Mouse (Mus musculus): ENCODE data around the gene Hbb-bh1. TPM values are rescaled to one million over a fixed set of nuclear protein-coding genes. Genes with fewer than 3 reads are reported as not detected.
"Not testable (repeated sequence)": the region's sequence is repeated elsewhere in the genome, so short reads cannot be mapped to it uniquely, and the experiment has no call there.

Gene Hbb-bh1
- polyA plus RNA-seq, 1 experiment from 2014 or later: 2.5 TPM

GRCm38 (mm10) chr7:103840268-103840667 lies 2.7 kb downstream of the Hbb-bh1 start, which contains the start of gene Hbb-bh2:
Hbb-bh2 (minus strand) TSS chr7:103840520.
- Histone ChIP-seq H3K27ac (no peak within 1 kb of the TSS), H3K27me3 (replicated peaks) (no peaks in the 10 kb centered on the region), H3K4me3 (no peak within 1 kb of the TSS), H3K9ac (no peak within 1 kb of the TSS), H3K36me3 (replicated peaks) (no peaks in the 10 kb centered on the region), H3K9me3 (no peaks in the 10 kb centered on the region), H3K4me2 (no peak within 1 kb of the TSS), H3K4me1 (no peaks in the 10 kb centered on the region)
- no peak for ATAC-seq (replicated peaks)
- 71% methylated on average over 3 of the region's 3 CpGs for WGBS

- Histone ChIP-seq H3K36me3 (replicated peaks) (no peaks in the 10 kb centered on the region), H3K4me1 (no peaks in the 10 kb centered on the region), H3K4me3 (no peak within 1 kb of the TSS), H3K4me2 (no peak within 1 kb of the TSS), H3K9ac (no peak within 1 kb of the TSS), H3K9me3 (no peaks in the 10 kb centered on the region), H3K27me3 (replicated peaks) (no peaks in the 10 kb centered on the region), H3K27ac (no peak within 1 kb of the TSS)
- no peak for ATAC-seq (replicated peaks)
- WGBS: 94% methylated on average over 4 of the region's 4 CpGs
Measured at GRCm38 (mm10) chr7:103827808-103828207, 15.2 kb downstream of the Hbb-bh1 start, which contains the start of gene Hbb-bs. Hbb-bs (minus strand) TSS chr7:103828096.

- H3K4me2 ChIP-seq; H3K9ac ChIP-seq; H3K4me3 ChIP-seq; H3K36me3 ChIP-seq (replicated peaks); ATAC-seq (replicated peaks); H3K27ac ChIP-seq; H3K27me3 ChIP-seq (replicated peaks); H3K4me1 ChIP-seq; H3K9me3 ChIP-seq: not testable (repeated sequence)
- no CpG with 5 or more reads among the region's 2 CpGs for WGBS
Measured at GRCm38 (mm10) chr7:103827139-103827538, 15.8 kb downstream of the Hbb-bh1 start.

GRCm38 (mm10) chr7:103826255-103826887 lies 16.6 kb downstream of the Hbb-bh1 start:
- no peak overlapping the region for H3K4me2 ChIP-seq
- no peaks in the 10 kb centered on the region for H3K36me3 ChIP-seq (replicated peaks)
- H3K27me3 ChIP-seq (replicated peaks): no peaks in the 10 kb centered on the region
- H3K4me3 ChIP-seq: no peak overlapping the region
- no peaks in the 10 kb centered on the region for H3K9me3 ChIP-seq
- no peak overlapping the region for H3K27ac ChIP-seq
- no peaks in the 10 kb centered on the region for H3K4me1 ChIP-seq
- ATAC-seq (replicated peaks): no peak
- H3K9ac ChIP-seq: no peak overlapping the region
- 46% methylated on average over 3 of the region's 3 CpGs for WGBS

GRCm38 (mm10) chr7:103825536-103826254 lies 17.3 kb downstream of the Hbb-bh1 start:
- no peaks in the 10 kb centered on the region for H3K36me3 ChIP-seq (replicated peaks)
- H3K4me1 ChIP-seq: no peaks in the 10 kb centered on the region
- H3K27ac ChIP-seq: no peak overlapping the region
- H3K9ac ChIP-seq: no peak overlapping the region
- no peaks in the 10 kb centered on the region for H3K27me3 ChIP-seq (replicated peaks)
- WGBS: 90% methylated on average over 3 of the region's 3 CpGs
- H3K9me3 ChIP-seq: no peaks in the 10 kb centered on the region
- H3K4me3 ChIP-seq: no peak overlapping the region
- no peak overlapping the region for H3K4me2 ChIP-seq
- no peak for ATAC-seq (replicated peaks)

GRCm38 (mm10) chr7:103824597-103824996 lies 18.4 kb downstream of the Hbb-bh1 start:
- Histone ChIP-seq H3K4me2 (no peak overlapping the region), H3K9me3 (no peaks in the 10 kb centered on the region), H3K36me3 (replicated peaks) (no peaks in the 10 kb centered on the region), H3K4me3 (no peak overlapping the region), H3K4me1 (no peaks in the 10 kb centered on the region), H3K9ac (no peak overlapping the region), H3K27me3 (replicated peaks) (no peaks in the 10 kb centered on the region), H3K27ac (no peak overlapping the region)
- no peak for ATAC-seq (replicated peaks)
- WGBS: 88% methylated on average over 2 of the region's 2 CpGs

GRCm38 (mm10) chr7:103815085-103815484 lies 27.9 kb downstream of the Hbb-bh1 start:
- not testable (repeated sequence) for H3K4me2 ChIP-seq; H3K36me3 ChIP-seq (replicated peaks); H3K27ac ChIP-seq; ATAC-seq (replicated peaks); H3K9ac ChIP-seq; H3K4me1 ChIP-seq; H3K27me3 ChIP-seq (replicated peaks); H3K9me3 ChIP-seq; H3K4me3 ChIP-seq
- WGBS: 86% methylated on average over 1 of the region's 2 CpGs

GRCm38 (mm10) chr7:103813766-103814165 lies 29.2 kb downstream of the Hbb-bh1 start, which contains the start of gene Hbb-bt:
Hbb-bt (minus strand) TSS chr7:103813996.
- no peaks in the 10 kb centered on the region for H3K4me1 ChIP-seq
- no peaks in the 10 kb centered on the region for H3K36me3 ChIP-seq (replicated peaks)
- WGBS: 80% methylated on average over 3 of the region's 3 CpGs
- H3K4me2 ChIP-seq: no peak within 1 kb of the TSS
- H3K9me3 ChIP-seq: no peaks in the 10 kb centered on the region
- no peak within 1 kb of the TSS for H3K9ac ChIP-seq
- no peak within 1 kb of the TSS for H3K4me3 ChIP-seq
- no peaks in the 10 kb centered on the region for H3K27me3 ChIP-seq (replicated peaks)
- ATAC-seq (replicated peaks): no peak
- no peak within 1 kb of the TSS for H3K27ac ChIP-seq

GRCm38 (mm10) chr7:103813152-103813551 lies 29.8 kb downstream of the Hbb-bh1 start:
- not testable (repeated sequence) for H3K4me2 ChIP-seq; H3K9ac ChIP-seq; H3K27ac ChIP-seq; H3K4me3 ChIP-seq; H3K4me1 ChIP-seq; ATAC-seq (replicated peaks); H3K27me3 ChIP-seq (replicated peaks); H3K36me3 ChIP-seq (replicated peaks); H3K9me3 ChIP-seq
- no CpG with 5 or more reads among the region's 3 CpGs for WGBS

GRCm38 (mm10) chr7:103812174-103812573 lies 30.8 kb downstream of the Hbb-bh1 start:
- H3K27me3 ChIP-seq (replicated peaks): no peaks in the 10 kb centered on the region
- 76% methylated on average over 1 of the region's 1 CpGs for WGBS
- H3K9ac ChIP-seq: no peak overlapping the region
- H3K4me3 ChIP-seq: no peak overlapping the region
- no peak overlapping the region for H3K4me2 ChIP-seq
- no peaks in the 10 kb centered on the region for H3K9me3 ChIP-seq
- H3K27ac ChIP-seq: no peak overlapping the region
- H3K4me1 ChIP-seq: no peaks in the 10 kb centered on the region
- ATAC-seq (replicated peaks): no peak
- H3K36me3 ChIP-seq (replicated peaks): no peaks in the 10 kb centered on the region

- Histone ChIP-seq H3K9ac (no peak overlapping the region), H3K27me3 (replicated peaks) (no peaks in the 10 kb centered on the region)
- ATAC-seq (replicated peaks): no peak
Measured at GRCm38 (mm10) chr7:103811223-103811845, 31.6 kb downstream of the Hbb-bh1 start.

GRCm38 (mm10) chr7:103810746-103811145 lies 32.2 kb downstream of the Hbb-bh1 start:
- no peaks in the 10 kb centered on the region for H3K9me3 ChIP-seq
- no peak overlapping the region for H3K4me3 ChIP-seq
- 86% methylated on average over 3 of the region's 3 CpGs for WGBS
- H3K27ac ChIP-seq: no peak overlapping the region
- no peaks in the 10 kb centered on the region for H3K27me3 ChIP-seq (replicated peaks)
- no peak for ATAC-seq (replicated peaks)
- no peak overlapping the region for H3K9ac ChIP-seq
- H3K4me1 ChIP-seq: no peaks in the 10 kb centered on the region
- no peaks in the 10 kb centered on the region for H3K36me3 ChIP-seq (replicated peaks)
- no peak overlapping the region for H3K4me2 ChIP-seq

More at GRCm38 (mm10) chr7:103811223-103811845, 31.6 kb downstream of the Hbb-bh1 start:
- no peaks in the 10 kb centered on the region for H3K9me3 ChIP-seq
- no peaks in the 10 kb centered on the region for H3K4me1 ChIP-seq
- WGBS: 88% methylated on average over 1 of the region's 1 CpGs
- H3K4me2 ChIP-seq: no peak overlapping the region
- no peaks in the 10 kb centered on the region for H3K36me3 ChIP-seq (replicated peaks)
- H3K4me3 ChIP-seq: no peak overlapping the region
- H3K27ac ChIP-seq: no peak overlapping the region

Measured in midbrain, embryonic 15.5 days (tissue).